Mouse (Mus musculus) testis, postnatal 10 days (tissue): ENCODE results near the gene Nlrp4b.
"Not testable (repeated sequence)": the region's sequence is repeated elsewhere in the genome, so short reads cannot be mapped to it uniquely, and the experiment has no call there.

ENCODE experiments used
- DNase-seq: peaks from one replicate; pipeline ENCODE4 v3.0.0; 2021; ENCODE audit warnings: low spot score

Gene Nlrp4b

GRCm38 (mm10) chr7:10687489-10687888, at the start of gene Nlrp4b:
Nlrp4b (plus strand) TSS chr7:10687789.
- DNase-seq, result no peak

- no peak for DNase-seq
Observed at GRCm38 (mm10) chr7:10754264-10754663, 66.7 kb downstream of the Nlrp4b start, which contains the start of gene Vmn1r71. Vmn1r71 (minus strand) TSS chr7:10754364.

GRCm38 (mm10) chr7:10757551-10757950, 70.0 kb downstream of the Nlrp4b start:
- not testable (repeated sequence) for DNase-seq
